Mouse (Mus musculus) midbrain, embryonic 13.5 days (tissue): Measurements from ENCODE around the gene Gm9918. TPM values are rescaled to one million over a fixed set of nuclear protein-coding genes. Genes with fewer than 3 reads are reported as not detected.
A peak's percentile ranks its signal among the peaks of the same experiment; 100 is the strongest.

Source experiments
- ATAC-seq: fragments of 200-750 bp; cut with Nextera tagmentation; 2 replicates; pipeline ENCODE4 v1.8.0; 2017; ENCODE audit warnings: mild to moderate bottlenecking, moderate TSS enrichment, moderate library complexity
- H3K27ac ChIP-seq: fragments of 300-500 bp; sonication (generic); 2 replicates; pipeline ENCODE4 v1.5.1; 2015; ENCODE audit warnings: inconsistent platforms, mild to moderate bottlenecking, moderate library complexity
- H3K27me3 ChIP-seq: fragments of 300-500 bp; sonication (generic); 2 replicates; pipeline ENCODE4 v1.6.1; 2015; ENCODE audit warnings: mild to moderate bottlenecking, inconsistent platforms
- H3K36me3 ChIP-seq: fragments of 300-500 bp; sonication (generic); 2 replicates; pipeline ENCODE4 v1.6.1; 2015; ENCODE audit warnings: mild to moderate bottlenecking, inconsistent platforms
- H3K4me1 ChIP-seq: fragments of 300-500 bp; sonication (generic); replicated peaks from 2 replicates; pipeline ENCODE4 v1.6.1; 2015; ENCODE audit warnings: inconsistent platforms
- H3K4me2 ChIP-seq: fragments of 300-500 bp; sonication (generic); replicated peaks from 2 replicates; pipeline ENCODE4 v1.6.1; 2015; ENCODE audit warnings: moderate library complexity, mild to moderate bottlenecking, inconsistent platforms
- H3K4me3 ChIP-seq: fragments of 300-500 bp; sonication (generic); replicated peaks from 2 replicates; pipeline ENCODE4 v1.5.1; 2015; ENCODE audit warnings: mild to moderate bottlenecking, inconsistent platforms
- H3K9ac ChIP-seq: fragments of 300-500 bp; sonication (generic); replicated peaks from 2 replicates; pipeline ENCODE4 v1.6.1; 2015; ENCODE audit warnings: mild to moderate bottlenecking, inconsistent platforms
- H3K9me3 ChIP-seq: fragments of 300-500 bp; sonication (generic); 2 replicates; pipeline ENCODE4 v1.6.1; 2016; ENCODE audit warnings: mild to moderate bottlenecking, inconsistent platforms
- WGBS: fragments of 180-500 bp; shearing (Covaris S2); methylation state at CpG from one replicate; pipeline ENCODE4 v1.1.7; 2015; 5-methylcytosine and 5-hydroxymethylcytosine counted together
- polyA plus RNA-seq: library from polyadenylated mRNA; unstranded; fragments of >200 nt; fragmentation: Nextera tagmentation; extraction: Ambion mirVana; gene quantifications from 2 replicates; pipeline ENCODE4 v1.2.1, GENCODE M21; 2015

Gm9918 gene
- polyA plus RNA-seq, 1 experiment from 2014 or later: 0.07 TPM

DNA sequence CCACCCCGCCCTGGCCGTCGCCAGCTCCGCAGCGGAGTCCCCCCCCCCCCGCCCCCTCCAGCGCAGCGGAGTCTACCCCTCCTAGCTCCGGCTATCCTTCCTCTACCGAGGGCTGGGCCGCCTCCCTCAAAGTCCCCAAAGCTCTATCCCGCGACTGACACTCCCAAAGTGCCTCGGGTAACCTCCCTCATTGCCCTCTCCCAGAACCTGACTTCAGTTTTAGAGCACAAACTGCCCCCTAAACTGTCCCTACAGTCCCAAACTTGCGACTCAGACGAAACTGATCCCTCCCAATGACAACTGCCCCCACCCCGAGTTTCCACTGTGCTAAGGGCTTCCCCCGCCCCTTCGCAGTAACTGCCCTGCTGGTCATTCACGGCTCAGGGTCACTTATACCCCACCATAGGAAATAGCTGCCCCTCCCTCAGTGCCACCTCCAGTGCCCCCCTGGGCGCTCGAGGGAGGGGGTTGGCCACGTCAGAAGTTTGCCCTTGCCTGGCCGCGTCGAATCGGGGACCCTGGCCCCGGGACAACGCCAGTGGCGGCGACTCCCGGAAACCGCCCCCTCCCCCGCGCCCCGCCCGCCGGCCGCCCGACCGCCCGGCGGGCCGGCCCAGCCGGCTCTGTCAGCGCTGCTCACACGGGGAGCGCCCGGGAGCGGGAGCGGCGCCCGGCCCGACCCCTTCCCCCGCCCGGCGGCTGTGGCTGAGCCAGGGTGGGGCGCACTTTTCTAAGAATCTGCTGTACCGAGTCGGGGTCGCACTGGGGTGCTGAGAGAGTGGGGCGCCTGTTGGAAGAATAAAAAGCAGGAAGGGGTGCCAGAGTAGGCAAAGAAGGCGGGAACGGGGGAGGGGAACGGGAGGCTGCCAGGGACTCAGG lies 22.9 kb upstream of the Gm9918 start:
- H3K27ac ChIP-seq: 0 out of 2 replicates have a peak overlapping the region, but pooled peaks have one; percentile 26
- no peaks in the 10 kb centered on the region for H3K36me3 ChIP-seq
- peaks cover 50% of the 10 kb centered on the region for H3K4me1 ChIP-seq
- H3K4me3 ChIP-seq: peak overlapping the region; percentile 53
- under 1% methylated on average over 55 of the region's 65 CpGs for WGBS
- no peaks in the 10 kb centered on the region for H3K9me3 ChIP-seq
- peak overlapping the region; percentile 94 for H3K4me2 ChIP-seq
- H3K27me3 ChIP-seq: peaks cover 84% of the 10 kb centered on the region
- peak; percentile 31 for ATAC-seq
- peak overlapping the region; percentile 69 for H3K9ac ChIP-seq

DNA sequence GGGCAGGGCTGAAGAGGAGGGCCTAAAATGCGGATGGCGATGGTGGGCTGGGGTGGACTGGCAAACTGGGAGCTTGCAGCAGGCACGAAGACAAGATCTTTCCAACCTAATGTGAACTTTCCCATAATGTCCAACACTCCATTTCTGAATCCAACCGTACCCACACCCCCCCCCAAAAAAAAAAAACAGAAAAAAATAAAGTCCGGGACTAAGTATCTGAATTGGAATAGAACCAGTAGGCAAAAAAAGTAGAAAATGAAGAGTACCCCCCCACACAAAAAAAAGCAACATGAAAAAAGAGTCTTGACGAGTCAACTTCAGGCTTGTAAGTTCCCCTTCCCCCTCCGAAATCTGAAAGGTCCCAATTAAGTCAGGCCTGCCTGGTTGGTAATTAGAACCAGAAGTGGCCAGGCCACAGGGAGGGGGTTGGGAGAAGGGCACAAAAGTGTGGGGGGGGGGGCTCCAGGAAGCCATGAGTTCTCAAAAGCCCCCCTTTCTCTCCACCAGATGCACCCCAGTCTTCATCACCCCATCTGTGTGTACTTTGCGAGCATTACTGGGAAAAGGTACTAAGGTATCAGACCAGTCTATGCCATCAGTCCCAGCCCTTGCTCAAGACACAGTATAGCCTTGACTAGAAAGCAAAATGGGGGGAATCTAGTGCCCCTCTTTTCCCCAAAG lies 22.1 kb upstream of the Gm9918 start:
- peaks cover 82% of the 10 kb centered on the region for H3K27me3 ChIP-seq
- peak overlapping the region; percentile 94 for H3K4me2 ChIP-seq
- 8% methylated on average over 8 of the region's 8 CpGs for WGBS
- ATAC-seq: no peak
- 0 out of 2 replicates have a peak overlapping the region, but pooled peaks have one; percentile 26 for H3K27ac ChIP-seq
- H3K4me3 ChIP-seq: peak overlapping the region; percentile 53
- H3K4me1 ChIP-seq: peaks cover 47% of the 10 kb centered on the region
- no peaks in the 10 kb centered on the region for H3K9me3 ChIP-seq
- H3K9ac ChIP-seq: peak overlapping the region; percentile 69
- H3K36me3 ChIP-seq: no peaks in the 10 kb centered on the region

DNA sequence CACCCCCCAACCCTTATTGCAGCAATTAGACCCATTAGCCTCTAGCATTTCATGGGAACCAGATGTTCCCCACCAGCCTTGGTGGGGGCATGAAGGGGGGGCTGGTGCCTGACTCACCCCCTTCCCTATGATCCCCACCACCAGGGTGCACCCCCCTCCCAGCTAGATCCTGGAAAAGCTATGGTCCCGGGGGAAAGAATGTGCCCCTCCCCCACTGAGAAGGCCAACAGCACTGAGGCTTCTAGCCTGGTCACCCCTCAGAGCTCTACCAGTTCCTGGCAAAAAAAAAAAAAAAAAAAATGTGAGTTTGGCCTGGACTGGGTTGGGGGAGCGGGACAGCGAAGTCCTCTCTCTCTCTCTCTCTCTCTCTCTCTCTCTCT lies 21.6 kb upstream of the Gm9918 start:
- no peak overlapping the region for H3K9ac ChIP-seq
- no peaks in the 10 kb centered on the region for H3K9me3 ChIP-seq
- no peak overlapping the region for H3K4me2 ChIP-seq
- no peak overlapping the region for H3K4me3 ChIP-seq
- no peaks in the 10 kb centered on the region for H3K36me3 ChIP-seq
- 0% methylated on average over 1 of the region's 3 CpGs for WGBS
- no peak overlapping the region for H3K27ac ChIP-seq
- H3K4me1 ChIP-seq: peaks cover 42% of the 10 kb centered on the region
- H3K27me3 ChIP-seq: peaks cover 82% of the 10 kb centered on the region
- no peak for ATAC-seq

DNA sequence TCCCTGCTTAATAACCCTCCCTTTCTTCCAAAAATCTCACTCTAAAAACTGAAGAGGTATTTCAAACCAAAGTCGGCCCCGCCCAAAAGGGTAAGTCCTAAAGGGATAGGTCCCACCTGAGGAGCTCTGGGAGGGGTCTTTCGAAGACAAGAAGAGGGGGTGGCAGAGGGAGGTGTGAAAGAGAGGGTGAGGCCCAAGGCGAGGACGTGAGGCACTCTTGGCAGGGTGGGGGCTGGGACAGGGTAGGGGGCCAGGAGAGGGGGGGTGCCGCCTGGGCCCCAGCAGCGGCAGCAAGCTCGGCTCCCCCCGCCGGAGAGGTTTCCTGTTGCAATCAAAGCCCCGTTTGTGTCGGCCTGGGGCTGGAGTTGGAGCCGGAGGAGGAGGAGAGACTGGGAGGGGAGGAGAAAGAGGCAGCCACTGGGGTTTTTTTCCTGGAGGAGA lies 21.1 kb upstream of the Gm9918 start:
- ATAC-seq: no peak
- H3K4me1 ChIP-seq: peaks cover 42% of the 10 kb centered on the region
- H3K4me3 ChIP-seq: no peak overlapping the region
- H3K4me2 ChIP-seq: no peak overlapping the region
- no peaks in the 10 kb centered on the region for H3K9me3 ChIP-seq
- 3% methylated on average over 13 of the region's 13 CpGs for WGBS
- H3K36me3 ChIP-seq: no peaks in the 10 kb centered on the region
- H3K27ac ChIP-seq: no peak overlapping the region
- 0 out of 2 replicates have a peak overlapping the region, but pooled peaks have one; percentile 19 for H3K9ac ChIP-seq
- peaks cover 81% of the 10 kb centered on the region for H3K27me3 ChIP-seq

DNA sequence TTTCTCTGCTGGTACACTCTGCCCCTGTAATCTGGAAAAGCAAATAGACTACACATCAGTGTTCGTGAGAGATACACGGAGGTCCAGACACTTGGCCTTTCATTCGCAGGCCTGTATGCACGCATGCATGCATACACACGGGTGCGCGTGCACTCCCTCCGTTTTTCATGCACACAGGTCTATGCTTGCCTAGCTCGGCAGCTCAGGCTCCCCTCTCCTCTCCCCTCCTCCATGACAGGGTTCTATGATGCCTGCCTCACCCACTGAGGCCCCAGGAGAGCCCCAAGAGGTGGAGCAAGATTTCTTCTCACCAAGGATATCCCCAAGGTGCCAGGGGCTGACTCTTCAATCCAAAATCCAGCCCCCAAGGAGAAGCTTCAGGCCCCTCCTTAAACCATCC lies 20.4 kb upstream of the Gm9918 start:
- WGBS: 49% methylated on average over 9 of the region's 9 CpGs
- Histone ChIP-seq H3K9me3 (no peaks in the 10 kb centered on the region), H3K4me3 (no peak overlapping the region), H3K27me3 (peaks cover 79% of the 10 kb centered on the region), H3K27ac (no peak overlapping the region), H3K36me3 (no peaks in the 10 kb centered on the region), H3K4me1 (peaks cover 38% of the 10 kb centered on the region), H3K9ac (no peak overlapping the region), H3K4me2 (no peak overlapping the region)
- no peak for ATAC-seq

DNA sequence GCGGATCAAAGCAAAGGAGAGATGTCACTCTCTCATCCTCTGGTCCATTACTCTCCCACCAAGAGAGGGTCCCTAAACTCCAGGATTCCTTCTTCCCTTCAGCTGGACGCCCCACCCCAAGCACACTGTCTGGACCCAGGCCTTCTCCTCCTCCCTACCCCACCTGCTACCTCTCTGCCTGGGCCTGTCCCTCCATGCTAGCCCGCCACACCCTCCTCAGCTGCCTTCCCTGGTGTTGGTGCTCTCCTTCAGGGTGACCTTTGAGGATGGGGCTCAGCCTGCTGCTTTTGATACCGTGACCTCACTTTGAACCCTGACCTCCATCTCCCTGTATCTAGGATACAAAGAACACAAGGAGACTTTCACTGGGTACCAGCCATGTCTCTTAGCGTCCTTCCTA lies 19.8 kb upstream of the Gm9918 start:
- H3K9me3 ChIP-seq: no peaks in the 10 kb centered on the region
- H3K4me3 ChIP-seq: no peak overlapping the region
- no peak overlapping the region for H3K27ac ChIP-seq
- H3K4me2 ChIP-seq: no peak overlapping the region
- WGBS: 56% methylated on average over 5 of the region's 5 CpGs
- H3K36me3 ChIP-seq: no peaks in the 10 kb centered on the region
- H3K27me3 ChIP-seq: peaks cover 79% of the 10 kb centered on the region
- peaks cover 34% of the 10 kb centered on the region for H3K4me1 ChIP-seq
- ATAC-seq: no peak
- no peak overlapping the region for H3K9ac ChIP-seq

DNA sequence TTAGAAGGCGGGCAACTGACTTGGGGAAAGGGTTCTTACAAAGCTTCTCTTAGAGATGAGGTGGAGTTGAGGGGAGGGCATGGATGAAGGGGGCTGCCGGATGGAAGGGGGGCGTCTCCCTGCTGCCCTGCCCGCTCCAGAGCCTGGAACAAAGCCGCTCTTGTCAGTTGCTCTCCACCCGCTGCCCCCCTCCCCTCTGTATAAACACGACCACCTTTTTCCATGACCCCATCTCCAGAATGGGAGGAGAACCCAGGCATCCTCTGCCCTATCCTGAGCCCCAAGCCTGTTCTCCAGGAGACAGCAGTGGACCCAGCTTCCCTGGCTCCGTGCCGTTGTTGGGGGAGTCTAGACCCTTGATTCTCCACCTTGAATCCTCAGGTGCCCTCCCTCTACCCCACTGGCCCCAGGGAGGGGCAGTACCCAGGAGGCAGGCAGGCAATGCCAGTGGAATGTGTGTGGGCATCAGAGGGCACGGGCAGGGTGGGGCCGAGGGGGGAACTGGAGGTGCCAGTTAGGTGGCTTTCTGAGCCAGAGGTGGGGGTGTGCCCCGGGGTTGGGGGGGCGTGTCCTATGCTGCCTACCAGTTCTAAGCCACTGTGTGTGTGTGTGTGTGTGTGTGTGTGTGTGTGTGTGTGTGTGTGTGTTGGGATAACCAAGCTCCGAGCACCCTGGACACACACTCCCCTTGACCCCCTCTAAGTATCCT lies 14.7 kb upstream of the Gm9918 start:
- Histone ChIP-seq H3K27me3 (peaks cover 82% of the 10 kb centered on the region), H3K4me2 (no peak overlapping the region), H3K4me1 (peaks cover 25% of the 10 kb centered on the region), H3K9ac (no peak overlapping the region), H3K9me3 (no peaks in the 10 kb centered on the region), H3K4me3 (no peak overlapping the region), H3K27ac (no peak overlapping the region), H3K36me3 (no peaks in the 10 kb centered on the region)
- 47% methylated on average over 13 of the region's 14 CpGs for WGBS
- ATAC-seq: no peak

- peaks cover 25% of the 10 kb centered on the region for H3K4me1 ChIP-seq
- H3K27ac ChIP-seq: no peak overlapping the region
- 0 out of 2 replicates have a peak, but pooled peaks have one; percentile 9 for ATAC-seq
- no peaks in the 10 kb centered on the region for H3K9me3 ChIP-seq
- peaks cover 74% of the 10 kb centered on the region for H3K27me3 ChIP-seq
- H3K9ac ChIP-seq: peak overlapping the region; percentile 69
- peak overlapping the region; percentile 51 for H3K4me3 ChIP-seq
- H3K36me3 ChIP-seq: no peaks in the 10 kb centered on the region
- peak overlapping the region; percentile 90 for H3K4me2 ChIP-seq
- WGBS: 8% methylated on average over 22 of the region's 22 CpGs
Observed at GRCm38 (mm10) chr15:102256431-102257201, 13.7 kb upstream of the Gm9918 start.

GRCm38 (mm10) chr15:102257202-102258075 lies 12.9 kb upstream of the Gm9918 start, which contains the start of gene Rarg:
Rarg (minus strand) TSS chr15:102257517.
- Histone ChIP-seq H3K9me3 (no peaks in the 10 kb centered on the region), H3K4me1 (peaks cover 25% of the 10 kb centered on the region), H3K9ac (peak within 1 kb of the TSS; percentile 69), H3K4me2 (peak within 1 kb of the TSS; percentile 90), H3K27ac (no peak within 1 kb of the TSS), H3K27me3 (peaks cover 71% of the 10 kb centered on the region), H3K36me3 (no peaks in the 10 kb centered on the region), H3K4me3 (peak within 1 kb of the TSS; percentile 51)
- ATAC-seq: peak; percentile 40; the same call in 1 of the 2 replicates
- under 1% methylated on average over 37 of the region's 46 CpGs for WGBS

DNA sequence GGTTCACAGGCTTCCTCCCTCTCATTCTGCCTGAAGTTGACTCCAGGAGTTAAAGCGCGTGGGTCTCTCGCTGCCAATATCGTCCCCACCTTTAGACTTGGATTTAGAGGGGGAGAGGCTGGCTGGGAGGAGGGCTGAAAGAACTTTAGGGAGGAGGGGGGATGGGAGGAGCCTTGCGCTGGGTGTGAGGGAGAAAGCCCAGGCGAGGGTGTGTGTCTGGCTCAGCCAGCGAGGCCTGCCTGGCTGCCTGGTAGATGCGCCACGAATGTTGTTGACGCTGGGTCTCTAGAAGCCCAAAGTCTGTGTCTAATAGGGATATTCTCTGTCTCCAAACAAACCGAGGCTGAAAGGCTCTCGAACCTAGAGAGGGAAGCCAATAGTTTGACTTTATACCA lies 12.3 kb upstream of the Gm9918 start:
- Histone ChIP-seq H3K9ac (0 out of 2 replicates have a peak overlapping the region, but pooled peaks have one; percentile 32), H3K4me2 (peak overlapping the region; percentile 90), H3K9me3 (no peaks in the 10 kb centered on the region), H3K27ac (no peak overlapping the region), H3K27me3 (peaks cover 69% of the 10 kb centered on the region), H3K36me3 (no peaks in the 10 kb centered on the region), H3K4me3 (peak overlapping the region; percentile 51), H3K4me1 (peaks cover 25% of the 10 kb centered on the region)
- ATAC-seq: no peak
- 4% methylated on average over 12 of the region's 12 CpGs for WGBS
